Mouse (Mus musculus) central nervous system, embryonic 14 days (tissue): ENCODE results near the gene BC049352. TPM values are rescaled to one million over a fixed set of nuclear protein-coding genes. Genes with fewer than 3 reads are reported as not detected.

ENCODE experiments used
- polyA plus RNA-seq: library from polyadenylated mRNA; depleted of rRNA; stranded (reverse); fragments of >200 nt; gene quantifications from 2 replicates; pipeline ENCODE4 v1.2.3, GENCODE M21; 2012; rRNA removed

Gene BC049352
- polyA plus RNA-seq: 0.06 and 0.11 TPM in 2 replicates

DNA sequence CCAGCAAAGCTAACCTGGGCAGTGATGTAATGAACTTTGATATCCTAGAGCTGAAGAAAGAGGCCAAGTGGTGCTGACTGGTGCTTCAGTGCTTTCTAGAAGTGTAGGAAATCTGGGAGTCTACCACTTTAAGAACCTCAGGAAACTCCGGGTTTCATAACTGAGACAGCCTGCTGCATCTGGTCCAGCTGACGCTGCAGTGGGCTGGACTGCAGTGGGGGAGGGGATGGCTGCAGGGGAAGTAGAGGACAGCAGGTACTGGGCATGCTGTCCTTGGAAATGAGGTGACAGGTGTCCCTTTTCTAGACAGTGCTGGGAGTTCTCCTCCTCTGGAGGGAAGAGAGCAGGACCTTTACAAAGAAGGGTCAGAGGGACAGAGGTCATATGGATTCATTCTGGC, at the start of gene BC049352:
BC049352 (plus strand) TSS at position 238 of the 400 bp plus-strand sequence.

DNA sequence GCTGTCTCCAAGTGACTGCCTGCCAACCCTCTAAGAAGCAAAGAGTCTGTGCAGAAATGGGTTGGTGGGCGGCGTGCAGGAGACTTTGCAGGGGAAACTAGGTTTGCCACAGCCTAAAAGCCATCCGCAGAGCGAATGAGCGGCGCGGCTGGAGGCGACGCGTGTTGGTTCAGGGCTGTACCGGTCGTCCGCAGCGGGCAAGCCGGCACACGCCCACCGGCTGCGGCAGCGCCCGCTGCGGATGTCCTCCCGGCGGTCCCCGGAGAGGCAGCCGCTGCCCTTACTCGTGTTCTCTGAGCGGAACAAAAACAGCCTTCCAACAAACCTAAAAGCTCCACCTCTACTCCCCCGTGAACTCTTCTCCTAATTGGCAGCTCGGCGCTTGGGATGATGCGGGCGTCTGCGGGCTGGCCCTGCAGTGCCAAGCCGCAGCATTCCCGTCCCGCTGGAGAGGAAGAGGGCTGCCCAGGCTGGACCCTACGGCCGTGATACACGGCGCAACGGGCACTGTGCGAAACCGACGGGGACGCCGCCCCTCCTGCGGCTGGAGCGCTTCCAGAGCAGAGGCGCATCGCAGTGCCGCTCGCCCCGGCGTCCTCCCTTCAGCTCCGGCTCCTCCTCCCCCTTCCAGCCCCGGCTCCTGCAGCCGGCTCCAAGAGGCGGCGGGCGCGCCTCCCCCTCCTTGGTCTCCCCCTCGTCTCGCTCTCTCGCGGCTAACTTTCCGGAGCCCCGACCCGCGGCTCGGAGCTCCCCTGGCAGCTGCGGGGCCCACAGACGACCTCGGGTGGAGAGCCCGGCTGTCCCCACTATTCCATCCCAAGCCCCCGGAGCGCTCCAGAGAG, 43.4 kb upstream of the BC049352 start, which contains the start of gene Scn4b:
Scn4b (plus strand) TSS at position 205 of the 842 bp plus-strand sequence.

DNA sequence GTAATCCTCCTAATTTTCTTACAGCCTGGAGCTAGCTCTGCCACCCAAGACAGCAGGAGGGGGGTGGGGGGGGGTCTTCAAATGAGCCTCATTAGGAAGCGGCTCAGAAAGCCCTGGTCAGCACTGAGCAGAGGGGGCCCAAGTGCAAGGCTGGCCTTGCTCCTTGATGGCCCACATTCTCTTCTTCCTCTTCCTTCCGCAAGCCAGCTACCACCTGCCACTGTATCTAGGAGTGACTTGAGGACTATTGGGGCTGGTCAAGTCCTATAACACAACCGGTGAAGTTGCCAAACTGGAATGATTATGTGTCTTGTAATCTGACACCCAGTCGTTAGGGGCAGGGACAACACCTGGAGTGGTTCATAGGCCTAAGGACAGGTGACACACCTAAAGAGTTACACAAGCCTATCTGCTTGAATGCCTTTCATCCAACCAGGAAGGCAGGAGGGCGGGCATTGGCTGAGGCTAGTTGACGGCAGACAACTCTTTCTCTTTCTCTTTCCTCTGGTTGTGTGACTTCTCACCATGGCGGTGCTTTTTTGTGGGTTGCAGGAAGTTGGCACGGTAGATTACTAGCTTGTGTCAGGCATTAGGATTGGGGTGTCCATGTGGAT, 22.1 kb downstream of the BC049352 start, which contains the start of gene Tmprss4:
Tmprss4 (minus strand) TSS at position 296 of the 614 bp plus-strand sequence.

DNA sequence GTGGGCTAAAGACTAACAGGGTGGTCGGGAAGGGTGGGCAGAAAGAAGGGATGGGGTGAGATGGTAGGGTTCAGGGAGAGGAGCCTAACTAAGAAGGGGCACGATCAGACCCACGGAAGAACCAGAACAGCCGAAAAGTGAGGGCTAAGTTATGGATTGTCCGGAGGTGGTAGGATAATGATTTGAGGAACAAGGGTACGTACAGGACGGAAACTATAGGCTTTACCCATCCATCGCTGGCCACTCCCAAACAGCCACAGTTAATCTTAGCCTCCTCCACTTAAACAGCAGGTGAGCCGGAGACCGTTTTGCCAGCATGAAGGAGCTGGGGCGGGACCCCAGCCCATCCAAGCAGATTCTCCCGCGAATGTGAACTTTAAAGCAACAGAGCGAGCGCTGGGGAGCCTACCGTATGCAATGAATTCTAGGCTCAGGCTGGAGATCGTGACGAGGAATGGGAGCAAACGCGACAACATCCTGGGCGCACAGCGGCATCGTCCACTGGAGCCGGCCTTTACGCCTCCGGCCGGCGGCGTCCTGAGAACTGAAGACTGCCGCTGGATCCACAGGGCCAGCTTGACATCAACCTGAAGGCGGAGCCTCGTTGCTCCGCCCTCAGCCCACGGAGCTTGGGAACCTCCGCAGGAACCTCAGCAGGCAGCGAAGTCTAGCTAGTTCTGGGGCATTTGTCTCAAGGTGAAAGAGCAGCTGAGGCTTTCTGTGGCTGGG, 87.0 kb downstream of the BC049352 start, which contains the start of gene Il10ra:
Il10ra (minus strand) TSS at position 553 of the 729 bp plus-strand sequence.

Other genes with a start within 250 kb of the BC049352 start
- gene Ube4a, start 216.4 kb upstream of the BC049352 start, polyA plus RNA-seq: 27.6 and 29.7 TPM in 2 replicates
- not detected in 2 replicates for gene Cd3g, start 201.6 kb upstream of the BC049352 start, polyA plus RNA-seq
- gene Cd3d, start 200.2 kb upstream of the BC049352 start, polyA plus RNA-seq: not detected in 2 replicates
- gene Cd3e, start 172.4 kb upstream of the BC049352 start, polyA plus RNA-seq: not detected in 2 replicates
- gene Mpzl2, start 142.2 kb upstream of the BC049352 start, polyA plus RNA-seq: 0.91 and 4.2 TPM in 2 replicates
- 1.0 and 1.3 TPM in 2 replicates for gene Mpzl3, start 126.8 kb upstream of the BC049352 start, polyA plus RNA-seq
- 0.09 and 0.11 TPM in 2 replicates for gene Jaml, start 102.8 kb upstream of the BC049352 start, polyA plus RNA-seq
- gene Scn2b, start 64.2 kb upstream of the BC049352 start, polyA plus RNA-seq: 7.0 and 7.8 TPM in 2 replicates
- 0.17 and 0.30 TPM in 2 replicates for gene Scn4b, start 43.6 kb upstream of the BC049352 start, polyA plus RNA-seq
- gene Tmprss4, start 22.1 kb downstream of the BC049352 start, polyA plus RNA-seq: 0.18 TPM in 1 of 2 replicates, not detected in the other
- gene Il10ra, start 87.1 kb downstream of the BC049352 start, polyA plus RNA-seq: 0.90 and 1.1 TPM in 2 replicates
- gene Tmprss13, start 137.1 kb downstream of the BC049352 start, polyA plus RNA-seq: 0.02 and 0.14 TPM in 2 replicates
- 274 and 279 TPM in 2 replicates for gene Fxyd6, start 188.2 kb downstream of the BC049352 start, polyA plus RNA-seq
- 9.3 and 9.8 TPM in 2 replicates for gene Fxyd2, start 217.7 kb downstream of the BC049352 start, polyA plus RNA-seq
- gene Dscaml1, start 244.6 kb downstream of the BC049352 start, polyA plus RNA-seq: 23.3 and 26.7 TPM in 2 replicates